Mouse (Mus musculus) neural tube, embryonic 11.5 days (tissue): ENCODE results near the gene Rab32. TPM values are rescaled to one million over a fixed set of nuclear protein-coding genes. Genes with fewer than 3 reads are reported as not detected.
A peak's percentile ranks its signal among the peaks of the same experiment; 100 is the strongest.
"Not testable (repeated sequence)": the region's sequence is repeated elsewhere in the genome, so short reads cannot be mapped to it uniquely, and the experiment has no call there.

ENCODE experiments used
- ATAC-seq: fragments of 200-750 bp; cut with Nextera tagmentation; 2 replicates; pipeline ENCODE4 v1.8.0; 2017; ENCODE audit warnings: moderate number of reproducible peaks, mild to moderate bottlenecking, moderate TSS enrichment, moderate library complexity; ENCODE audit not compliant: insufficient read depth, low FRiP score, low TSS enrichment
- DNase-seq: peaks from one replicate; pipeline ENCODE4 v3.0.0-alpha.2; 2015; ENCODE audit warnings: low spot score
- H3K27ac ChIP-seq: fragments of 300-500 bp; sonication (generic); 2 replicates; pipeline ENCODE4 v1.5.1; 2014; ENCODE audit warnings: low read depth, mild to moderate bottlenecking, low read length
- H3K27me3 ChIP-seq: fragments of 300-500 bp; sonication (generic); 2 replicates; pipeline ENCODE4 v1.6.1; 2014; ENCODE audit warnings: mild to moderate bottlenecking, low read length, mixed read lengths; ENCODE audit not compliant: control insufficient read depth, insufficient read depth
- H3K36me3 ChIP-seq: fragments of 300-500 bp; sonication (generic); 2 replicates; pipeline ENCODE4 v1.6.1; 2014; ENCODE audit warnings: mild to moderate bottlenecking, low read length, moderate library complexity, mixed read lengths; ENCODE audit not compliant: control insufficient read depth, insufficient read depth
- H3K4me1 ChIP-seq: fragments of 300-500 bp; sonication (generic); 2 replicates; pipeline ENCODE4 v1.6.1; 2014; ENCODE audit warnings: low read length, mixed read lengths; ENCODE audit not compliant: control insufficient read depth, insufficient read depth
- H3K4me2 ChIP-seq: fragments of 300-500 bp; sonication (generic); 2 replicates; pipeline ENCODE4 v1.6.1; 2014; ENCODE audit warnings: low read depth, mild to moderate bottlenecking, moderate library complexity
- H3K4me3 ChIP-seq: fragments of 300-500 bp; sonication (generic); 2 replicates; pipeline ENCODE4 v1.5.1; 2014; ENCODE audit warnings: low read depth, low read length
- H3K9ac ChIP-seq: fragments of 300-500 bp; sonication (generic); 2 replicates; pipeline ENCODE4 v1.6.1; 2014; ENCODE audit warnings: mild to moderate bottlenecking, low read length
- H3K9me3 ChIP-seq: fragments of 300-500 bp; sonication (generic); 2 replicates; pipeline ENCODE4 v1.6.1; 2016; ENCODE audit warnings: low read length; ENCODE audit not compliant: control insufficient read depth
- WGBS: fragments of 180-500 bp; shearing (Covaris S2); extraction: QIAGEN DNeasy Blood & Tissue Kit; methylation state at CpG from one replicate; pipeline ENCODE4 v1.1.7; 2014; 5-methylcytosine and 5-hydroxymethylcytosine counted together
- polyA plus RNA-seq: library from polyadenylated mRNA; unstranded; fragments of >200 nt; fragmentation: Nextera tagmentation; extraction: Ambion mirVana; gene quantifications from 2 replicates; pipeline ENCODE4 v1.2.1, GENCODE M21; 2014

The Rab32 gene
- polyA plus RNA-seq = 9.9 and 10.1 TPM in 2 replicates

- Histone ChIP-seq H3K36me3 (no peaks in the 10 kb centered on the region), H3K4me1 (no peaks in the 10 kb centered on the region), H3K9me3 (no peaks in the 10 kb centered on the region), H3K27ac (no peak within 1 kb of the TSS), H3K4me3 (peak within 1 kb of the TSS; percentile 50), H3K27me3 (no peaks in the 10 kb centered on the region), H3K4me2 (peak within 1 kb of the TSS; percentile 94), H3K9ac (peak within 1 kb of the TSS; percentile 54)
- ATAC-seq = peak; percentile 99
- peak; percentile 91 for DNase-seq
- WGBS = under 1% methylated on average over 51 of the region's 51 CpGs
Observed at GRCm38 (mm10) chr10:10557570-10558336, at the start of gene Rab32. Rab32 (minus strand) TSS chr10:10558265.

GRCm38 (mm10) chr10:10600771-10601170, 42.7 kb upstream of the Rab32 start:
- Histone ChIP-seq H3K27me3 (no peaks in the 10 kb centered on the region), H3K9me3 (no peaks in the 10 kb centered on the region), H3K9ac (no peak overlapping the region), H3K4me2 (no peak overlapping the region), H3K4me3 (no peak overlapping the region), H3K4me1 (no peaks in the 10 kb centered on the region), H3K36me3 (no peaks in the 10 kb centered on the region), H3K27ac (no peak overlapping the region)
- ATAC-seq (no peak), DNase-seq (no peak)
- 85% methylated on average over 3 of the region's 3 CpGs for WGBS

DNA sequence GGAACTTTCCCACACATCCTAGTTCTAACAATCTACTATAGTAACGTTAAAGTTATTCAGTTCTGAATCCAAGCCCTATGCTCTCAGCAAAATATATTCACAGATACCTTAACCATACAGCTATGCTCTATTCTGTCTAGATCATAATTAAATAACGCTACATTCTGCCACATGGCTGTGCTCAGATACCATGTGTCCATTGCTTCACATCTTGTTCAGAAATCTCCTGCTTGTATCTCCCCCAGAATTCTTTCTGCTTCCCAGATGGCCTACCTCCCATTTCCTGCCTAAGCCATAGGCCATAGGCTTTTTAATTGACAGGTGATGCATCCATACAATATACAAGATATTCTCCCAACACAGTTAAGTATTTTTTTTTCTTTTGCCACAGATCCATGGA, 39.4 kb upstream of the Rab32 start:
- H3K4me3 ChIP-seq, H3K4me1 ChIP-seq, DNase-seq, H3K27ac ChIP-seq, H3K4me2 ChIP-seq, H3K36me3 ChIP-seq, H3K27me3 ChIP-seq, H3K9me3 ChIP-seq, H3K9ac ChIP-seq, ATAC-seq: not testable (repeated sequence)
- WGBS = 88% methylated on average over 2 of the region's 2 CpGs

- Histone ChIP-seq H3K36me3 (no peaks in the 10 kb centered on the region), H3K27me3 (no peaks in the 10 kb centered on the region), H3K9ac (no peak overlapping the region), H3K4me3 (no peak overlapping the region), H3K27ac (no peak overlapping the region), H3K4me1 (no peaks in the 10 kb centered on the region), H3K4me2 (no peak overlapping the region), H3K9me3 (no peaks in the 10 kb centered on the region)
- no peak for DNase-seq
- no peak for ATAC-seq
- 86% methylated on average over 3 of the region's 3 CpGs for WGBS
Observed at GRCm38 (mm10) chr10:10580811-10581210, 22.7 kb upstream of the Rab32 start.

- WGBS = 86% methylated on average over 1 of the region's 1 CpGs
- Histone ChIP-seq H3K4me1 (no peaks in the 10 kb centered on the region), H3K27ac (no peak overlapping the region), H3K4me3 (no peak overlapping the region), H3K9me3 (no peaks in the 10 kb centered on the region), H3K9ac (no peak overlapping the region), H3K36me3 (no peaks in the 10 kb centered on the region), H3K4me2 (no peak overlapping the region), H3K27me3 (no peaks in the 10 kb centered on the region)
- no peak for DNase-seq
- no peak for ATAC-seq
Observed at GRCm38 (mm10) chr10:10579821-10580220, 21.8 kb upstream of the Rab32 start.

DNA sequence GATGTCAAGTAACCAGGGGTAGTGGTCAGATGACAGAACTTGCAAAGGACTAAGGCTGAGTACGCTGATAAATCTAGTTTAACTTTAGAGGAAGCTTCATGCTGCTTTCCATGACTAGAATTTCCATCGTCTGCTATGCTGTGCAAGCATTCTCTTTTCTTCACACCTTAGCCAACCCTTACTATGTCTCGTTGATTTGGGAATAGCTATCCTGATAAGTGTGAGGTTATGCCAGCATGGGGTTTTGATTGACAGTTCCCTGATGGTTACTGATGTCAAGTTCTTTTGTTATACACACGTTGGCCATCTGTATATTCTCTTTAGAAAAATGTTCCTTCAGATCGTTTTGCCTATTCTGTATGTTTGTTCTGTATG, 259 bp upstream of the Rab32 start:
- Histone ChIP-seq H3K4me2 (peak overlapping the region; percentile 94), H3K9me3 (no peaks in the 10 kb centered on the region), H3K4me3 (peak overlapping the region; percentile 50), H3K36me3 (no peaks in the 10 kb centered on the region), H3K4me1 (no peaks in the 10 kb centered on the region), H3K9ac (no peak overlapping the region), H3K27ac (no peak overlapping the region), H3K27me3 (no peaks in the 10 kb centered on the region)
- ATAC-seq (peak; percentile 40; the same call in 1 of the 2 replicates), DNase-seq (no peak)
- WGBS = 49% methylated on average over 5 of the region's 5 CpGs

GRCm38 (mm10) chr10:10557085-10557484, 980 bp downstream of the Rab32 start:
- H3K9ac ChIP-seq = no peak overlapping the region
- ATAC-seq (0 out of 2 replicates have a peak, but pooled peaks have one; percentile 10), DNase-seq (peak; percentile 32)
- no peaks in the 10 kb centered on the region for H3K9me3 ChIP-seq
- no peaks in the 10 kb centered on the region for H3K27me3 ChIP-seq
- H3K4me2 ChIP-seq = peak overlapping the region; percentile 94
- H3K36me3 ChIP-seq = no peaks in the 10 kb centered on the region
- peak overlapping the region; percentile 50 for H3K4me3 ChIP-seq
- H3K4me1 ChIP-seq = no peaks in the 10 kb centered on the region
- 10% methylated on average over 8 of the region's 8 CpGs for WGBS
- no peak overlapping the region for H3K27ac ChIP-seq

- 87% methylated on average over 3 of the region's 3 CpGs for WGBS
- no peak overlapping the region for H3K27ac ChIP-seq
- H3K9me3 ChIP-seq = no peaks in the 10 kb centered on the region
- H3K4me1 ChIP-seq = no peaks in the 10 kb centered on the region
- no peaks in the 10 kb centered on the region for H3K36me3 ChIP-seq
- H3K27me3 ChIP-seq = no peaks in the 10 kb centered on the region
- H3K4me2 ChIP-seq = no peak overlapping the region
- DNase-seq (no peak), ATAC-seq (no peak)
- H3K9ac ChIP-seq = no peak overlapping the region
- H3K4me3 ChIP-seq = no peak overlapping the region
Observed at GRCm38 (mm10) chr10:10555676-10556075, 2.4 kb downstream of the Rab32 start.

DNA sequence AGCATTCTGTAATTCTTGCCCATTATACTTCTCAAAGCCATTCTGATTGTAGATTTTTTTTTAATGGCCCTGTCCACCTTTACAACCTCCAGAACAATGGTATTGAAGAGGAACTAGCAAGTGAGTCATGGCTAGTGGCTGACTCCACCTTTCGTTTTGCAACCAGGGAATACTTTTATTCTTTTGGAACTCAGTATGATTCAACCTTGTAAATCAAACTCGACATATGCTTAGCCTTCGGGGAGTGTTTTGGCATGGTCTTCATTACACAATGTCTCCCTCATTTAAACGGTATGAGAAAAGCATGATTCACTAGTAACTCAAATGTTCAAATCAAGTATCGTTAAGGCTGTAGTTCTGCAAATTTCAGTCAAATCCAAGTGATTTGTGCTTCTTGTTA, 2.8 kb downstream of the Rab32 start:
- H3K27me3 ChIP-seq = no peaks in the 10 kb centered on the region
- H3K27ac ChIP-seq = no peak overlapping the region
- 82% methylated on average over 5 of the region's 5 CpGs for WGBS
- no peak overlapping the region for H3K4me3 ChIP-seq
- no peak overlapping the region for H3K4me2 ChIP-seq
- H3K9me3 ChIP-seq = no peaks in the 10 kb centered on the region
- ATAC-seq (no peak), DNase-seq (no peak)
- H3K9ac ChIP-seq = no peak overlapping the region
- H3K4me1 ChIP-seq = no peaks in the 10 kb centered on the region
- no peaks in the 10 kb centered on the region for H3K36me3 ChIP-seq
